Mouse (Mus musculus): ENCODE measurements around the gene Lrrc39.

Gene Lrrc39

GRCm38 (mm10) chr3:116604570-116604969, 41.8 kb downstream of the Lrrc39 start:
- no peak for DNase-seq (ENCODE audit: low read depth, low spot score)

- DNase-seq (ENCODE audit: low read depth, low spot score) = no peak
Measured at GRCm38 (mm10) chr3:116614295-116614892, 51.6 kb downstream of the Lrrc39 start, which contains the start of gene Trmt13. Gene Trmt13, minus strand, starts transcription at chr3:116614587.

- no peak for DNase-seq (ENCODE audit: low read depth, low spot score)
Measured at GRCm38 (mm10) chr3:116615318-116616068, 52.7 kb downstream of the Lrrc39 start.

GRCm38 (mm10) chr3:116618855-116619254, 56.1 kb downstream of the Lrrc39 start:
- DNase-seq (ENCODE audit: low read depth, low spot score) = no peak

- DNase-seq (ENCODE audit: low read depth, low spot score) = no peak
Measured at GRCm38 (mm10) chr3:116620636-116621370, 58.0 kb downstream of the Lrrc39 start.

GRCm38 (mm10) chr3:116622641-116623040, 59.9 kb downstream of the Lrrc39 start:
- DNase-seq (ENCODE audit: low read depth, low spot score) = peak; percentile 70

- no peak for DNase-seq (ENCODE audit: low read depth, low spot score)
Measured at GRCm38 (mm10) chr3:116631459-116631858, 68.7 kb downstream of the Lrrc39 start.

Data from WW6 (cell line).